Mouse (Mus musculus): ENCODE measurements around the gene Eqtn. TPM values are rescaled to one million over a fixed set of nuclear protein-coding genes. Genes with fewer than 3 reads are reported as not detected.

Gene Eqtn
- 0.15 and 0.20 TPM in 2 replicates for polyA plus RNA-seq (2012; rRNA removed)

DNA sequence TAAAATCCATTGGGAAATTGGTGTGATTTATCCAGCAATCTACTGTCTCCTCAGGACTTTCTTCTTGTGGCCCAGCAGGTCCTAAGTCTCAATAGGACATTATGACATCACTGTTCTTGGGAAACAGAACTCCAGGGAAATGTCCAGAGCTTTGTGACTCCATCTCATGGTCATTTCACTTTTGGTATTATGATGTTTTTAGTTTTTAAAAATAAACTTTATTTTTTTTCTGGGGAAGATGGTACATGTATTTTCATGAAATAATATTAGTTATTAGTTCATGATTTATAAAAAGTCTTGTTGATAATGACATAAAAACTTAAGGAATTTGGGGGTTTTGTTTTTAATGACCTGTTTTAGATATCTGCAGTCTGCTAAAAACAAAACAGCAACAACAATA is at the start of gene Eqtn:
Gene Eqtn, minus strand, starts transcription at position 101 of the 400 bp plus-strand sequence.
- TF ChIP-seq CTCF (IDR thresholded peaks at IDR 0.05; ENCODE audit: borderline replicate concordance, control insufficient read depth, extremely low read depth, insufficient read depth, low read length, poor library complexity) (no peak), POLR2A (IDR thresholded peaks at IDR 0.05; ENCODE audit: control insufficient read depth, extremely low read depth, insufficient read depth, low read length, poor library complexity) (no peak)
- Histone ChIP-seq H3K27me3 (ENCODE audit: control insufficient read depth, insufficient read depth, low read length) (no peaks in the 10 kb centered on the region), H3K4me3 (ENCODE audit: control insufficient read depth, insufficient read depth, low read length) (no peak within 1 kb of the TSS), H3K4me1 (replicated peaks; ENCODE audit: control insufficient read depth, insufficient read depth, low read length) (no peaks in the 10 kb centered on the region), H3K36me3 (ENCODE audit: control insufficient read depth, insufficient read depth, low read length) (no peaks in the 10 kb centered on the region), H3K27ac (ENCODE audit: control insufficient read depth, insufficient read depth, low read length) (no peak within 1 kb of the TSS)
- DNase-seq, result no peak

GRCm38 (mm10) chr4:94973321-94973720 is 44.7 kb upstream of the Eqtn start:
- Histone ChIP-seq H3K4me1 (replicated peaks; ENCODE audit: control insufficient read depth, insufficient read depth, low read length) (peaks cover 5% of the 10 kb centered on the region), H3K36me3 (ENCODE audit: control insufficient read depth, insufficient read depth, low read length) (peaks cover 51% of the 10 kb centered on the region), H3K4me3 (ENCODE audit: control insufficient read depth, insufficient read depth, low read length) (no peak overlapping the region), H3K27me3 (ENCODE audit: control insufficient read depth, insufficient read depth, low read length) (no peaks in the 10 kb centered on the region), H3K27ac (ENCODE audit: control insufficient read depth, insufficient read depth, low read length) (no peak overlapping the region)
- WGBS, result 100% methylated on average over 2 of the region's 2 CpGs
- DNase-seq, result no peak
- TF ChIP-seq CTCF (IDR thresholded peaks at IDR 0.05; ENCODE audit: borderline replicate concordance, control insufficient read depth, extremely low read depth, insufficient read depth, low read length, poor library complexity) (no peak), POLR2A (IDR thresholded peaks at IDR 0.05; ENCODE audit: control insufficient read depth, extremely low read depth, insufficient read depth, low read length, poor library complexity) (no peak)

GRCm38 (mm10) chr4:94952773-94953172 is 24.1 kb upstream of the Eqtn start:
- 13% methylated on average over 3 of the region's 3 CpGs for WGBS
- Histone ChIP-seq H3K4me3 (ENCODE audit: control insufficient read depth, insufficient read depth, low read length) (no peak overlapping the region), H3K27me3 (ENCODE audit: control insufficient read depth, insufficient read depth, low read length) (no peaks in the 10 kb centered on the region), H3K36me3 (ENCODE audit: control insufficient read depth, insufficient read depth, low read length) (peaks cover 60% of the 10 kb centered on the region), H3K4me1 (replicated peaks; ENCODE audit: control insufficient read depth, insufficient read depth, low read length) (no peaks in the 10 kb centered on the region), H3K27ac (ENCODE audit: control insufficient read depth, insufficient read depth, low read length) (no peak overlapping the region)
- DNase-seq, result peak; percentile 7
- TF ChIP-seq POLR2A (IDR thresholded peaks at IDR 0.05; ENCODE audit: control insufficient read depth, extremely low read depth, insufficient read depth, low read length, poor library complexity) (no peak), CTCF (IDR thresholded peaks at IDR 0.05; ENCODE audit: borderline replicate concordance, control insufficient read depth, extremely low read depth, insufficient read depth, low read length, poor library complexity) (no peak)

DNA sequence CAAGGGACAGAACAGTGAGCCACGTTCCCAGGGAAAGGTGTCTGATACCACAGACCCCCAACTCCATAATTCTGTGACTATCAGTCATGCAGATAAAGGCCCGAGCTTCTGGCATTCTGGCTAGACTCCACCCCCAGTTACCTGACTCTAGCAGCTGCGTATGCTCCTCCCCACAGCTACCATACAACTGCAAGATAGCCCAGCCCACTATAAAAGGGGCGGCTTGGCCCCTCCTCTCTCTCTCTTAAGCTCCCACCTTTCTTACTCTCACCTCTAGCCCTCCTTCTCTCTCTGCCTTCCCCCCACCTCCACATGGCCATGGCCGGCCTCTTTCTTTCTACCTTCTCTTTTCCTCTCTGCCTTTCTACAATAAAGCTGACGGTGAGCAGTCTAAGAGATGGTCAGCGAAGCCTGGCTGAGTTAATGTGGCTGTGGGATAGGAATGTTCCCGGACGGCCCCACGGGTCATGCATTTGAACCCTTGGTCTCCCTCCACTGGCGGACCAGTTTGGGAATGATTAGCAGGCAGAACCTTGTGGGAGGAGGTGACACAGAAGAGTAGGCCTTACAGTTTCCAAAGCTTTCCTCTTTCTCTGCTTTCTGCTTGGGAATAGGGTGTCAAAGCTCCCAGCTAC is 12.7 kb upstream of the Eqtn start:
- 96% methylated on average over 11 of the region's 11 CpGs for WGBS

DNA sequence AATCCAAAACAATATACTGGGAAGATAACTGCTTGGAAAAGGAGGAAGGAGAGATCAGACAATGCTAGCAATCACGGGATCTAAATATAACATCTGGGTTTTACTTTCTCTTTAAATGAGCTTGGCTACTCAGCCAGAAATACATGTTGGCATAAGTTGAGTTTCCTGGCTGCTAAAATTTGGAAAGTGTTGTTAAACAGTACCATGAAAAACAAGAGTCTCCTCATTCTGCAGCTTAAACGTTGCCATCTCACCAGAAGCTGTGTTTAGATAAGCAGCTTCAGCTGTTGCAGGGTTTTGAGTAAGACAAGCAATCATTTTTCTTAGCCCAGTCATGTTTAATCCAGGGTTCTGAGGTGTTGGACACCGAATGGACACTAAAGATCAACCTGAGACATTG is 26.9 kb downstream of the Eqtn start:
- H3K4me1 ChIP-seq (replicated peaks; ENCODE audit: control insufficient read depth, insufficient read depth, low read length), result no peaks in the 10 kb centered on the region
- DNase-seq, result no peak
- no peaks in the 10 kb centered on the region for H3K27me3 ChIP-seq (ENCODE audit: control insufficient read depth, insufficient read depth, low read length)
- H3K27ac ChIP-seq (ENCODE audit: control insufficient read depth, insufficient read depth, low read length), result no peak overlapping the region
- H3K36me3 ChIP-seq (ENCODE audit: control insufficient read depth, insufficient read depth, low read length), result no peaks in the 10 kb centered on the region
- H3K4me3 ChIP-seq (ENCODE audit: control insufficient read depth, insufficient read depth, low read length), result no peak overlapping the region
- WGBS, result 35% methylated on average over 3 of the region's 3 CpGs
- no peak for TF ChIP-seq CTCF (IDR thresholded peaks at IDR 0.05; ENCODE audit: borderline replicate concordance, control insufficient read depth, extremely low read depth, insufficient read depth, low read length, poor library complexity)
- no peak for TF ChIP-seq POLR2A (IDR thresholded peaks at IDR 0.05; ENCODE audit: control insufficient read depth, extremely low read depth, insufficient read depth, low read length, poor library complexity)

More for the DNA sequence above, 12.7 kb upstream of the Eqtn start:
- no peak for DNase-seq
- Histone ChIP-seq H3K36me3 (ENCODE audit: control insufficient read depth, insufficient read depth, low read length) (peaks cover 16% of the 10 kb centered on the region), H3K27me3 (ENCODE audit: control insufficient read depth, insufficient read depth, low read length) (no peaks in the 10 kb centered on the region), H3K27ac (ENCODE audit: control insufficient read depth, insufficient read depth, low read length) (no peak overlapping the region), H3K4me3 (ENCODE audit: control insufficient read depth, insufficient read depth, low read length) (no peak overlapping the region), H3K4me1 (replicated peaks; ENCODE audit: control insufficient read depth, insufficient read depth, low read length) (no peaks in the 10 kb centered on the region)
- TF ChIP-seq POLR2A (IDR thresholded peaks at IDR 0.05; ENCODE audit: control insufficient read depth, extremely low read depth, insufficient read depth, low read length, poor library complexity) (no peak), CTCF (IDR thresholded peaks at IDR 0.05; ENCODE audit: borderline replicate concordance, control insufficient read depth, extremely low read depth, insufficient read depth, low read length, poor library complexity) (no peak)

DNA sequence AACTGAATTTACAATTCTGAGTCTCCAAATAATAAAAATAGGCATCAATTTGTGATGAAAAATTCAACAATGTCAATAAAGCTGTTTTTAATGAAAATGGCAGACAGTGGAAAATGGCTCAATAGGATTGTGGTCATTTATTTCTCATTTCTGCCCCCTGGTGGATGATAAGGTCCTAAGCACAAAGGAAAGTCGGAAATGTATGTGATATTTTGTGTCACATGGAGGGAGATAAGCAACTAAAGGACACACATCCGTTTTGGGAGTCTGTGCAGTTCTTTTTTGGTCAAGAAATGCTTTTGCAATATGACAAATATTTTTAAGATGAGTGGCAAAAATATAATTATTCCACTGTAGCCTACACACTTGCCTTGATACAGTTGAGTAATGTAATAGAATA is 27.9 kb downstream of the Eqtn start:
- no peak overlapping the region for H3K4me3 ChIP-seq (ENCODE audit: control insufficient read depth, insufficient read depth, low read length)
- no peaks in the 10 kb centered on the region for H3K4me1 ChIP-seq (replicated peaks; ENCODE audit: control insufficient read depth, insufficient read depth, low read length)
- no peaks in the 10 kb centered on the region for H3K36me3 ChIP-seq (ENCODE audit: control insufficient read depth, insufficient read depth, low read length)
- 31% methylated on average over 2 of the region's 2 CpGs for WGBS
- no peaks in the 10 kb centered on the region for H3K27me3 ChIP-seq (ENCODE audit: control insufficient read depth, insufficient read depth, low read length)
- no peak overlapping the region for H3K27ac ChIP-seq (ENCODE audit: control insufficient read depth, insufficient read depth, low read length)
- DNase-seq, result no peak
- TF ChIP-seq CTCF (IDR thresholded peaks at IDR 0.05; ENCODE audit: borderline replicate concordance, control insufficient read depth, extremely low read depth, insufficient read depth, low read length, poor library complexity) (no peak), POLR2A (IDR thresholded peaks at IDR 0.05; ENCODE audit: control insufficient read depth, extremely low read depth, insufficient read depth, low read length, poor library complexity) (no peak)

Other genes with a start within 250 kb of the Eqtn start
- gene Tek, start 189.6 kb downstream of the Eqtn start, polyA plus RNA-seq (2012; rRNA removed), result 1.0 and 1.8 TPM in 2 replicates
- 7.5 and 8.7 TPM in 2 replicates for gene Mysm1, start 50.3 kb upstream of the Eqtn start, polyA plus RNA-seq (2012; rRNA removed)
- 17.3 and 18.7 TPM in 2 replicates for gene Jun, start 123.4 kb upstream of the Eqtn start, polyA plus RNA-seq (2012; rRNA removed)